Mouse (Mus musculus) spleen, adult 2 months (tissue): ENCODE data around the gene Tada2b. TPM values are rescaled to one million over a fixed set of nuclear protein-coding genes. Genes with fewer than 3 reads are reported as not detected.

Experiments used
- DNase-seq, 2 experiments: peaks; one replicate each; pipeline versions ENCODE4 v3.0.0 to v3.0.0-alpha.2; 2012 to 2021; ENCODE audit warnings: low spot score in 2 of 2, low read depth in 1 of 2
- H3K27ac ChIP-seq: fragments of 200-500 bp; 2 replicates; pipeline ENCODE4 v1.5.1; 2012; ENCODE audit warnings: low read length, inconsistent platforms; ENCODE audit not compliant: insufficient read depth
- H3K27me3 ChIP-seq: fragments of 200-500 bp; 2 replicates; pipeline ENCODE4 v1.6.1; 2012; ENCODE audit warnings: mild to moderate bottlenecking, moderate library complexity, low read length, inconsistent platforms; ENCODE audit not compliant: control insufficient read depth, insufficient read depth
- H3K36me3 ChIP-seq: fragments of 200-500 bp; 2 replicates; pipeline ENCODE4 v1.6.1; 2012; ENCODE audit warnings: mild to moderate bottlenecking, low read length, inconsistent platforms; ENCODE audit not compliant: control insufficient read depth, insufficient read depth
- H3K4me1 ChIP-seq: fragments of 200-500 bp; 2 replicates; pipeline ENCODE4 v1.6.1; 2011; ENCODE audit warnings: inconsistent platforms; ENCODE audit not compliant: control insufficient read depth, insufficient read depth, insufficient read length
- H3K4me3 ChIP-seq: fragments of 200-500 bp; 2 replicates; pipeline ENCODE4 v1.5.1; 2011; ENCODE audit warnings: mild to moderate bottlenecking, inconsistent platforms; ENCODE audit not compliant: insufficient read depth, insufficient read length; ENCODE audit errors: extremely low read depth
- CTCF ChIP-seq: fragments of 200-500 bp; IDR thresholded peaks from 2 replicates; pipeline ENCODE4 v1.5.1; 2011; ENCODE audit warnings: mild to moderate bottlenecking, inconsistent platforms; ENCODE audit not compliant: insufficient read depth, insufficient read length, insufficient replicate concordance; ENCODE audit errors: extremely low read depth
- POLR2A ChIP-seq: fragments of 200-500 bp; IDR thresholded peaks from 2 replicates; pipeline ENCODE4 v1.6.1; 2011; ENCODE audit warnings: low read depth, low read length, inconsistent platforms
- WGBS: fragments of 180-500 bp; shearing (Covaris S2); methylation state at CpG from one replicate; pipeline ENCODE4 v1.1.7; 2018; 5-methylcytosine and 5-hydroxymethylcytosine counted together
- polyA plus RNA-seq: library from polyadenylated mRNA; depleted of rRNA; stranded (reverse); fragments of >200 nt; gene quantifications from 2 replicates; pipeline ENCODE4 v1.2.3, GENCODE M21; 2012

Gene Tada2b
- polyA plus RNA-seq, 1 experiment = 10.3 TPM

GRCm38 (mm10) chr5:36480398-36480797, 3.7 kb downstream of the Tada2b start:
- Histone ChIP-seq H3K4me3 (no peak overlapping the region), H3K27me3 (no peaks in the 10 kb centered on the region), H3K36me3 (peaks cover 4% of the 10 kb centered on the region), H3K27ac (peak overlapping the region; percentile 15; the same call in 1 of the 2 replicates), H3K4me1 (peaks cover 43% of the 10 kb centered on the region)
- 18% methylated on average over 4 of the region's 4 CpGs for WGBS
- DNase-seq = peak; percentile 54 to 56
- TF ChIP-seq POLR2A (no peak), CTCF (no peak)

DNA sequence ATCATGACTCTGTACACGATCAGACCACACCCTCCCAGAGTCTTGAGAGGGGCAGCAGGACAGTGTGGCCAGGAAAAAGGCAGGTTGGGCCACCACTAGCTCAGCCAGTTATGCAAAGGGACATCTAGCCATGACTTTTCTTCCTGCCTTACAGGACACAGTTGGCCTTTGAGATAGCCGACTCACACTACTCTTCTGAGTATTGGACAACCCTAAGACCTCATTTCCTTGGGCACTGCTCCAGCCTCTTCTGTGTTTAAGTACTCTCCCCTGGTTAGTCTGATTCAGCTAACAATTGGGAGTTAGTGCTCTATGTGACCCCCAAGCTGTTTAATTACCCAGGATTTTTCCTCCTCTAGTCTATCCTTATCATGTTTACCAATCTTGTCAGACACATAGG, 4.3 kb downstream of the Tada2b start:
- Histone ChIP-seq H3K4me3 (no peak overlapping the region), H3K27me3 (no peaks in the 10 kb centered on the region), H3K4me1 (peaks cover 39% of the 10 kb centered on the region), H3K36me3 (peaks cover 8% of the 10 kb centered on the region), H3K27ac (no peak overlapping the region)
- no peak for TF ChIP-seq POLR2A
- TF ChIP-seq CTCF = no peak
- no peak for DNase-seq
- 35% methylated on average over 2 of the region's 2 CpGs for WGBS

GRCm38 (mm10) chr5:36478540-36479420, 5.3 kb downstream of the Tada2b start:
- 65% methylated on average over 6 of the region's 6 CpGs for WGBS
- H3K36me3 ChIP-seq = peaks cover 8% of the 10 kb centered on the region
- DNase-seq = no peak

GRCm38 (mm10) chr5:36477486-36477885, 6.6 kb downstream of the Tada2b start:
- Histone ChIP-seq H3K4me1 (peaks cover 33% of the 10 kb centered on the region), H3K4me3 (no peak overlapping the region), H3K27ac (no peak overlapping the region), H3K36me3 (peaks cover 14% of the 10 kb centered on the region), H3K27me3 (no peaks in the 10 kb centered on the region)
- WGBS = 45% methylated on average over 3 of the region's 3 CpGs
- DNase-seq = no peak
- TF ChIP-seq CTCF (no peak), POLR2A (no peak)

More at GRCm38 (mm10) chr5:36478540-36479420, 5.3 kb downstream of the Tada2b start:
- H3K27me3 ChIP-seq = no peaks in the 10 kb centered on the region
- H3K4me3 ChIP-seq = no peak overlapping the region
- no peak for TF ChIP-seq CTCF
- TF ChIP-seq POLR2A = no peak
- H3K4me1 ChIP-seq = peaks cover 39% of the 10 kb centered on the region
- H3K27ac ChIP-seq = no peak overlapping the region

GRCm38 (mm10) chr5:36474283-36474682, 9.8 kb downstream of the Tada2b start:
- H3K4me1 ChIP-seq = peaks cover 11% of the 10 kb centered on the region
- no peaks in the 10 kb centered on the region for H3K27me3 ChIP-seq
- no peak overlapping the region for H3K4me3 ChIP-seq
- peaks cover 42% of the 10 kb centered on the region for H3K36me3 ChIP-seq
- peak; percentile 52 to 71 for DNase-seq
- no peak for TF ChIP-seq POLR2A
- peak; percentile 63; the same call in 1 of the 2 replicates for TF ChIP-seq CTCF
- 91% methylated on average over 5 of the region's 5 CpGs for WGBS
- H3K27ac ChIP-seq = no peak overlapping the region

- WGBS = 91% methylated on average over 4 of the region's 4 CpGs
- Histone ChIP-seq H3K27me3 (no peaks in the 10 kb centered on the region), H3K36me3 (peaks cover 43% of the 10 kb centered on the region), H3K4me1 (peaks cover 4% of the 10 kb centered on the region; the same call in 1 of the 2 replicates), H3K4me3 (no peak overlapping the region), H3K27ac (no peak overlapping the region)
- no peak for DNase-seq
- TF ChIP-seq CTCF (no peak), POLR2A (no peak)
Measured at GRCm38 (mm10) chr5:36472876-36473655, 11.0 kb downstream of the Tada2b start.

GRCm38 (mm10) chr5:36471206-36471605, 12.9 kb downstream of the Tada2b start:
- WGBS = 94% methylated on average over 8 of the region's 8 CpGs
- H3K36me3 ChIP-seq = peaks cover 39% of the 10 kb centered on the region

More at GRCm38 (mm10) chr5:36471206-36471605, 12.9 kb downstream of the Tada2b start:
- no peak for TF ChIP-seq POLR2A
- no peak for TF ChIP-seq CTCF
- DNase-seq = no peak
- no peak overlapping the region for H3K4me3 ChIP-seq
- H3K27ac ChIP-seq = no peak overlapping the region
- no peaks in the 10 kb centered on the region for H3K27me3 ChIP-seq
- H3K4me1 ChIP-seq = no peaks in the 10 kb centered on the region
